Mouse (Mus musculus) bone marrow macrophage, adult 2 months (primary cell): ENCODE measurements around the gene Matn3.

ENCODE experiments used
- CTCF ChIP-seq: IDR thresholded peaks from 2 replicates; pipeline ENCODE4 v1.5.1; 2012; ENCODE audit warnings: low read depth, mild to moderate bottlenecking, low read length, moderate library complexity
- POLR2A ChIP-seq: IDR thresholded peaks from 2 replicates; pipeline ENCODE4 v1.6.1; 2012; ENCODE audit warnings: mild to moderate bottlenecking, low read depth, low read length, borderline replicate concordance

DNA sequence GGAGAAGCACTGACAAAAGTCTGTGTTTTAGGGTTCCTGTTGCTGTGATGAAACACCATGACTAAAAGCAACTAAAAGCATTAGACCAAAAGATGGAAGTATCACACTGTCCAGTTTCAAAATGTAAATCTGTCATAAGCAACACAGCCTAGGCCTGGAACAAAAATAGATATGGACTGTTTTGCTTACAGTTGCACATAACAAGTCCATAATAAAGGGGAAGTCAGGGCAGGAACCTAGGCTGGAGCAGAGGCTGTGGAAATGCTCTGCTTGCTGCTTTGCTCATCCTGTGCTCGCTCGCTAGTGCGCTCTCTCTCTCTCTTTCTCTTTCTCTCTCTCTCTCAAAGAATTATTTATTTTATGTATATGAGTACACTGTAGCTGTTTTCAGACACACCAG lies 20.1 kb upstream of the Matn3 start:
- TF ChIP-seq POLR2A (no peak), CTCF (no peak)
